Mouse (Mus musculus) 3134 (cell line): ENCODE results near the gene Csrnp2.
"Not testable (repeated sequence)": the region's sequence is repeated elsewhere in the genome, so short reads cannot be mapped to it uniquely, and the experiment has no call there.

Experiments
- DNase-seq: peaks from one replicate; pipeline ENCODE4 v3.0.0-alpha.2; 2011; ENCODE audit warnings: low spot score; ENCODE audit not compliant: insufficient read length; ENCODE audit errors: extremely low read depth

Csrnp2 gene

GRCm38 (mm10) chr15:100495102-100495501 is at the start of gene Csrnp2:
TSS of gene Csrnp2 (minus strand) at chr15:100495488.
- peak; percentile 92 for DNase-seq

- not testable (repeated sequence) for DNase-seq
Observed at GRCm38 (mm10) chr15:100543651-100544030, 48.4 kb upstream of the Csrnp2 start.

GRCm38 (mm10) chr15:100542876-100543650 is 47.8 kb upstream of the Csrnp2 start:
- DNase-seq = not testable (repeated sequence)

GRCm38 (mm10) chr15:100541426-100541825 is 46.1 kb upstream of the Csrnp2 start:
- no peak for DNase-seq

GRCm38 (mm10) chr15:100541001-100541400 is 45.7 kb upstream of the Csrnp2 start:
- DNase-seq = not testable (repeated sequence)

GRCm38 (mm10) chr15:100539411-100539810 is 44.1 kb upstream of the Csrnp2 start:
- DNase-seq = no peak

- DNase-seq = no peak
Observed at GRCm38 (mm10) chr15:100537913-100538312, 42.6 kb upstream of the Csrnp2 start.

GRCm38 (mm10) chr15:100527900-100528299 is 32.6 kb upstream of the Csrnp2 start:
- no peak for DNase-seq

- DNase-seq = no peak
Observed at GRCm38 (mm10) chr15:100525405-100525804, 30.1 kb upstream of the Csrnp2 start.

GRCm38 (mm10) chr15:100520306-100520705 is 25.0 kb upstream of the Csrnp2 start:
- DNase-seq = no peak

- no peak for DNase-seq
Observed at GRCm38 (mm10) chr15:100515121-100515520, 19.8 kb upstream of the Csrnp2 start.

GRCm38 (mm10) chr15:100513387-100513786 is 18.1 kb upstream of the Csrnp2 start:
- no peak for DNase-seq

- no peak for DNase-seq
Observed at GRCm38 (mm10) chr15:100510072-100510471, 14.8 kb upstream of the Csrnp2 start.

- DNase-seq = no peak
Observed at GRCm38 (mm10) chr15:100508454-100509167, 13.3 kb upstream of the Csrnp2 start.

GRCm38 (mm10) chr15:100499506-100499905 is 4.2 kb upstream of the Csrnp2 start:
- DNase-seq = not testable (repeated sequence)

GRCm38 (mm10) chr15:100494647-100495046 is 641 bp downstream of the Csrnp2 start:
- DNase-seq = no peak

- no peak for DNase-seq
Observed at GRCm38 (mm10) chr15:100491966-100492365, 3.3 kb downstream of the Csrnp2 start.

GRCm38 (mm10) chr15:100489263-100489662 is 6.0 kb downstream of the Csrnp2 start:
- no peak for DNase-seq

- not testable (repeated sequence) for DNase-seq
Observed at GRCm38 (mm10) chr15:100488297-100488696, 7.0 kb downstream of the Csrnp2 start.

- DNase-seq = no peak
Observed at GRCm38 (mm10) chr15:100487050-100487449, 8.2 kb downstream of the Csrnp2 start.

- DNase-seq = no peak
Observed at GRCm38 (mm10) chr15:100486450-100486849, 8.8 kb downstream of the Csrnp2 start.

GRCm38 (mm10) chr15:100485576-100485975 is 9.7 kb downstream of the Csrnp2 start:
- no peak for DNase-seq
